Mouse (Mus musculus) C2C12 (cell line): Measurements from ENCODE around the gene Cp. TPM values are rescaled to one million over a fixed set of nuclear protein-coding genes. Genes with fewer than 3 reads are reported as not detected.
"Not testable (repeated sequence)": the region's sequence is repeated elsewhere in the genome, so short reads cannot be mapped to it uniquely, and the experiment has no call there.

Experiments used
- H3K27me3 ChIP-seq: one replicate; pipeline ENCODE4 v1.6.1; 2011; ENCODE audit not compliant: control insufficient read depth, insufficient read depth, insufficient read length
- H3K36me3 ChIP-seq: one replicate; pipeline ENCODE4 v1.6.1; 2011; ENCODE audit not compliant: control insufficient read depth, insufficient read depth
- H3K4me3 ChIP-seq: one replicate; pipeline ENCODE4 v1.5.1; 2011; ENCODE audit warnings: mild to moderate bottlenecking, control low read depth; ENCODE audit not compliant: poor library complexity, insufficient read depth, severe bottlenecking
- H3K79me2 ChIP-seq: one replicate; pipeline ENCODE4 v1.6.1; 2011; ENCODE audit not compliant: control insufficient read depth, insufficient read depth
- H3K79me3 ChIP-seq: one replicate; pipeline ENCODE4 v1.6.1; 2011; ENCODE audit warnings: low read depth, control low read depth
- H3ac ChIP-seq: one replicate; pipeline ENCODE3; 2011; ENCODE audit warnings: low read depth; ENCODE audit not compliant: control insufficient read depth, insufficient read length
- CEBPB ChIP-seq: IDR thresholded peaks from one replicate; pipeline ENCODE4 v1.6.1; 2011; ENCODE audit warnings: low read depth, mild to moderate bottlenecking, control low read depth, moderate library complexity
- CTCF ChIP-seq: IDR thresholded peaks from one replicate; pipeline ENCODE4 v1.5.1; 2011; ENCODE audit not compliant: control insufficient read depth, insufficient read depth, insufficient read length
- FOSL1 ChIP-seq: IDR thresholded peaks from one replicate; pipeline ENCODE4 v1.8.0; 2011; ENCODE audit warnings: mild to moderate bottlenecking, low read length; ENCODE audit not compliant: poor library complexity, insufficient read depth, severe bottlenecking
- MAX ChIP-seq: IDR thresholded peaks from one replicate; pipeline ENCODE4 v1.6.1; 2011; ENCODE audit warnings: mild to moderate bottlenecking, control low read depth
- MYOD1 ChIP-seq: IDR thresholded peaks from one replicate; pipeline ENCODE4 v1.6.1; 2011; ENCODE audit warnings: low read depth; ENCODE audit not compliant: control insufficient read depth, insufficient read length
- MYOG ChIP-seq: IDR thresholded peaks from one replicate; pipeline ENCODE4 v1.6.1; 2011; ENCODE audit not compliant: control insufficient read depth, insufficient read length; ENCODE audit errors: extremely low read depth
- USF1 ChIP-seq: IDR thresholded peaks from one replicate; pipeline ENCODE4 v1.6.1; 2011; ENCODE audit warnings: low read depth, mild to moderate bottlenecking, control low read depth, moderate library complexity
- polyA plus RNA-seq: library from polyadenylated mRNA; unstranded; fragments of >200 nt; fragmentation: generic; extraction: Trizol; gene quantifications from one replicate; pipeline ENCODE4 v1.2.1, GENCODE M21; 2012; ENCODE audit warnings: missing spikeins

Gene Cp
- polyA plus RNA-seq, 1 experiment: 1.7 TPM

GRCm38 (mm10) chr3:20007275-20007674 lies 50.4 kb downstream of the Cp start:
- H3ac ChIP-seq: no peak overlapping the region
- no peak for TF ChIP-seq USF1
- TF ChIP-seq MYOD1: no peak
- TF ChIP-seq MYOG: no peak
- TF ChIP-seq FOSL1: no peak
- no peak for TF ChIP-seq CEBPB
- no peak for TF ChIP-seq MAX
- TF ChIP-seq CTCF: no peak
- no peaks in the 10 kb centered on the region for H3K79me2 ChIP-seq

GRCm38 (mm10) chr3:20007759-20008158 lies 50.9 kb downstream of the Cp start:
- Histone ChIP-seq H3K36me3 (peaks cover 45% of the 10 kb centered on the region), H3K27me3 (no peaks in the 10 kb centered on the region), H3K79me2 (no peaks in the 10 kb centered on the region), H3ac (no peak overlapping the region), H3K4me3 (no peak overlapping the region), H3K79me3 (no peaks in the 10 kb centered on the region)
- no peak for TF ChIP-seq CTCF
- no peak for TF ChIP-seq FOSL1
- TF ChIP-seq MAX: no peak
- no peak for TF ChIP-seq CEBPB
- no peak for TF ChIP-seq MYOD1
- TF ChIP-seq MYOG: no peak
- no peak for TF ChIP-seq USF1

More at GRCm38 (mm10) chr3:20007275-20007674, 50.4 kb downstream of the Cp start:
- H3K4me3 ChIP-seq: no peak overlapping the region
- no peaks in the 10 kb centered on the region for H3K79me3 ChIP-seq
- no peaks in the 10 kb centered on the region for H3K27me3 ChIP-seq
- peaks cover 46% of the 10 kb centered on the region for H3K36me3 ChIP-seq

DNA sequence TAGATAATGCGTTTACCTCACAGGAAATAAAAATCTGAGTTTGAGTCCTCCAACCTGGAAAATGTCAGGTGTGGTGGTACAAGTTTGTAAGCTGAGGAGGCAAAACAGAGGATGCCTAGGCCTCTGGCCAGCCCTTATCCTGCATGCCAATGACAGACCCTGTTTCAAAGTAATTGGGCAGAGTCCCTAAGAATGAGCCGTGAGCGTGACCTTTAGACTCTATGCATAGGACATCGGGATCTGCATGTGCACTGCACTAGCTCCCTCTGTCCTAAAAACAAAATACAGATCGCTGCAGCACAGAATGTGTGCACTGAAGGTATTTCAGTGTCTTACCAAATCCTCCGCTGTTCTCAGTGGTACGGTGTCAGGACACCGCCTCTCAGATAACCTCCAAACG lies 53.6 kb downstream of the Cp start:
- peaks cover 53% of the 10 kb centered on the region for H3K36me3 ChIP-seq
- TF ChIP-seq MYOD1: no peak
- TF ChIP-seq USF1: no peak
- TF ChIP-seq CTCF: no peak
- TF ChIP-seq CEBPB: no peak
- no peak for TF ChIP-seq FOSL1
- TF ChIP-seq MYOG: no peak
- TF ChIP-seq MAX: no peak
- no peak overlapping the region for H3K4me3 ChIP-seq
- no peak overlapping the region for H3ac ChIP-seq
- no peaks in the 10 kb centered on the region for H3K79me2 ChIP-seq
- no peaks in the 10 kb centered on the region for H3K27me3 ChIP-seq
- no peaks in the 10 kb centered on the region for H3K79me3 ChIP-seq

- not testable (repeated sequence) for H3ac ChIP-seq, H3K4me3 ChIP-seq, H3K79me2 ChIP-seq, H3K79me3 ChIP-seq, H3K27me3 ChIP-seq
- H3K36me3 ChIP-seq: peaks cover 57% of the 10 kb centered on the region
These were observed 54.1 kb downstream of the Cp start for GRCm38 (mm10) chr3:20010905-20011304.

DNA sequence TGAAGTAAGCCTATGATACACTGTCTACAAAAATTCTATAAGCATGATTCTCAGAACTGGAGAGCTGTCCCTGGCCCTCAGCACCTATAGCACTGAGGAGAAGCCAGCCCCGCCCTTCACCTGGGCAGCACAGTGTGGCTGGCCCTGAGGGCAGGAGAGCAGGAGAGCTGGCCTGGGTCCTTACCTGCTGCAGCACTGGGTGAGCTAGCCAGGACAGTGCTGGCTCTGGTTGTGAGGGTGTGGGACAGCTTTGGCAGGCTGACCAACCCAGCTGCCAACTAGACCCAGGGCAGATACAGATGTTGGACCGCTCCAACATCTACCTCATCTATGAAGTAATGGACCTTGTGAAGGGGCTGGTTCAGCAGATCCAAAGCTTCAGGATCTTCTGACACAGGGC lies 57.6 kb downstream of the Cp start:
- no peaks in the 10 kb centered on the region for H3K79me2 ChIP-seq
- no peak overlapping the region for H3ac ChIP-seq
- H3K79me3 ChIP-seq: no peaks in the 10 kb centered on the region
- H3K36me3 ChIP-seq: peaks cover 79% of the 10 kb centered on the region
- H3K4me3 ChIP-seq: no peak overlapping the region
- no peaks in the 10 kb centered on the region for H3K27me3 ChIP-seq
- TF ChIP-seq MYOG: no peak

GRCm38 (mm10) chr3:20018076-20018475 lies 61.2 kb downstream of the Cp start:
- no peak overlapping the region for H3K4me3 ChIP-seq

More at GRCm38 (mm10) chr3:20018076-20018475, 61.2 kb downstream of the Cp start:
- no peaks in the 10 kb centered on the region for H3K27me3 ChIP-seq
- H3ac ChIP-seq: no peak overlapping the region
- no peaks in the 10 kb centered on the region for H3K79me2 ChIP-seq
- H3K36me3 ChIP-seq: peaks cover 85% of the 10 kb centered on the region
- no peak for TF ChIP-seq FOSL1
- no peak for TF ChIP-seq CTCF
- no peak for TF ChIP-seq CEBPB
- TF ChIP-seq MAX: no peak
- TF ChIP-seq MYOD1: no peak
- TF ChIP-seq USF1: no peak
- no peak for TF ChIP-seq MYOG
- H3K79me3 ChIP-seq: no peaks in the 10 kb centered on the region
